Comparison of ENCODE assay signal across 11 mouse cellular contexts in the genomic region with DNA sequence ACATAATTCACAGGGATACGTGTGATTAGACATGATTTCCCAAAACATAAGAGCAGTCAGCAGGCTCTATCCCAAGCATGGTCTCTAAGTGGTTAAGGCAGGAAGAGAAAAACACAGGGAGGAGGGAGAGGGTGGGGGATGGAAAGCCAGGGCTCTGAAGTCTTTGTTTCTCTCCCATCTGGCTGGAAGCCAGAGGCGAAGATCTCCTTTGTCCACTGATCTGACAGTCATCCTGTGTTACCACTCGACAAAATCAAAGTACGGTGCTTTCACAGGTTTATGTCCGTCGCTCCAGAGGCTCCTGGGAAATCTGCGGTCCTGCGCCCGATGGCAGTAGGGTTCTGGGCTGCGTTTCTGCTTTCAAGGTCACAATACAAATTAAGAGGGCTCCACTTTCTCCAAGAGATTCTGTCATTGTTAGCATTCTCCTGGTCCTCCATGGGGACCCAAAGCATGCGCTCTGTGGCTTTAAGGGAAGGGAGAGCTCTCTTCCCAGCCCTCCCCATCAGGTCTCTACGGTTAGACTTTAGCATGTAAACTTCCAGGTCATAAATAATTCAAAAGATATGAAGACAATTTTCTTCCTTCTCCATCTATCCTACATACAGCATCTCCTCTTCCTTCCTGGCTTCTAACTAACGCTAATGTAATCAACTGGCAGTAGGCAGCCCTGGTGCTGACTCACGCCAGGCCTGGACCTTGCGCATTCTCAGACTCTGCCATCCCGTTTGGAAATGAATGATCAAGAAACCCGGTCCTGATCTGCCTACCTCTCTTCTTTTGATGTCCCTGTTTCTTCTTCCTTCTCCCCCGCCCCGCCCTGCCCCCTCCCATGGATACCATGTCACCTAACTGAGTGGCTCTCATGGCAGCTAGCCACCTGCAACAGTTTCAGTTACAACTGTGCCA.
A peak's percentile ranks its signal among the peaks of the same experiment; 100 is the strongest.
DNase-seq lines count a peak whose midpoint lies in the region; ATAC-seq lines count a peak whose summit lies in the region.
"Had no signal": no experiment of that assay in that cellular context is flagged by ENCODE, and none has a peak within 500 bp of the region (broad histone marks: within the 10 kb centered on the region; RNA-seq: fewer than 3 reads in every experiment).

No protein-coding gene starts in this region.

- no peaks in the 10 kb centered on the region for H3K36me3 ChIP-seq in forebrain, embryonic 10.5 days (replicated peaks)
- H3K36me3 ChIP-seq in hindbrain, embryonic 14.5 days (replicated peaks; ENCODE audit: control insufficient read depth, insufficient read depth) = no peaks in the 10 kb centered on the region
- H3K36me3 ChIP-seq in midbrain, embryonic 12.5 days = no peaks in the 10 kb centered on the region
- H3K36me3 ChIP-seq: embryonic facial prominence, embryonic 15.5 days; liver, embryonic 15.5 days had no signal

- 81% methylated on average over 19 of the region's 19 CpGs for WGBS in forebrain, embryonic 10.5 days
- WGBS in hindbrain, embryonic 14.5 days = 38% methylated on average over 19 of the region's 19 CpGs
- WGBS in midbrain, embryonic 12.5 days = 62% methylated on average over 19 of the region's 19 CpGs

- H3K4me1 ChIP-seq in forebrain, embryonic 10.5 days = peaks cover 56% of the 10 kb centered on the region
- H3K4me1 ChIP-seq in hindbrain, embryonic 14.5 days (replicated peaks; ENCODE audit: control insufficient read depth, insufficient read depth, low read length) = peaks cover 51% of the 10 kb centered on the region
- peaks cover 43% of the 10 kb centered on the region for H3K4me1 ChIP-seq in midbrain, embryonic 12.5 days
- H3K4me1 ChIP-seq: liver, embryonic 15.5 days had no signal

- no peak overlapping the region for H3K4me3 ChIP-seq in forebrain, embryonic 10.5 days
- H3K4me3 ChIP-seq in hindbrain, embryonic 14.5 days (replicated peaks; ENCODE audit: low read length) = no peak overlapping the region
- H3K4me3 ChIP-seq in midbrain, embryonic 12.5 days = no peak overlapping the region
- H3K4me3 ChIP-seq: embryonic facial prominence, embryonic 15.5 days; liver, embryonic 15.5 days had no signal

- peak overlapping the region; percentile 27; the same call in 1 of the 2 replicates for H3K4me2 ChIP-seq in hindbrain, embryonic 14.5 days (replicated peaks)
- H3K4me2 ChIP-seq in midbrain, embryonic 12.5 days (replicated peaks) = peak overlapping the region; percentile 19; the same call in 1 of the 2 replicates
- H3K4me2 ChIP-seq: embryonic facial prominence, embryonic 15.5 days; liver, embryonic 15.5 days had no signal

- H3K27ac ChIP-seq in forebrain, embryonic 10.5 days = peak overlapping the region; percentile 77
- H3K27ac ChIP-seq in hindbrain, embryonic 14.5 days = peak overlapping the region; percentile 70
- H3K27ac ChIP-seq in midbrain, embryonic 12.5 days (replicated peaks) = peak overlapping the region; percentile 79
- H3K27ac ChIP-seq: embryonic facial prominence, embryonic 15.5 days; liver, embryonic 15.5 days had no signal

- no peaks in the 10 kb centered on the region for H3K9me3 ChIP-seq in forebrain, embryonic 10.5 days
- H3K9me3 ChIP-seq in hindbrain, embryonic 14.5 days (ENCODE audit: control insufficient read depth, low read length) = no peaks in the 10 kb centered on the region
- H3K9me3 ChIP-seq in midbrain, embryonic 12.5 days = no peaks in the 10 kb centered on the region
- H3K9me3 ChIP-seq: embryonic facial prominence, embryonic 15.5 days; liver, embryonic 15.5 days had no signal

- H3K9ac ChIP-seq in hindbrain, embryonic 14.5 days = 0 out of 2 replicates have a peak overlapping the region, but pooled peaks have one; percentile 22
- no peak overlapping the region for H3K9ac ChIP-seq in midbrain, embryonic 12.5 days (replicated peaks)
- H3K9ac ChIP-seq: embryonic facial prominence, embryonic 15.5 days; liver, embryonic 15.5 days had no signal

- peak; percentile 53; the same call in 1 of the 2 replicates for ATAC-seq in hindbrain, embryonic 14.5 days (ENCODE audit: low FRiP score)
- peak; percentile 46; the same call in 1 of the 2 replicates for ATAC-seq in midbrain, embryonic 12.5 days (ENCODE audit: low FRiP score, low read depth)

- no peaks in the 10 kb centered on the region for H3K27me3 ChIP-seq in forebrain, embryonic 10.5 days (ENCODE audit: poor library complexity, severe bottlenecking)
- no peaks in the 10 kb centered on the region for H3K27me3 ChIP-seq in hindbrain, embryonic 14.5 days (ENCODE audit: control insufficient read depth, insufficient read depth, low read length)
- H3K27me3 ChIP-seq in midbrain, embryonic 12.5 days = 0 out of 2 replicates have a peak, but pooled peaks cover 1% of the 10 kb centered on the region
- H3K27me3 ChIP-seq: CH12.LX; embryonic facial prominence, embryonic 15.5 days; liver, embryonic 15.5 days had no signal

- DNase-seq in gastrocnemius, adult 18-20 months (ENCODE audit: low spot score) = peak; percentile 3
- no peak for DNase-seq in gastrocnemius, adult 8-10 months (ENCODE audit: low spot score in 2 of 2)
- peak; percentile 50 for DNase-seq in R1 (ENCODE audit: low read depth, low spot score)
- DNase-seq in forebrain, embryonic 10.5 days (ENCODE audit: extremely low spot score, low spot score) = no peak
- DNase-seq in hindbrain, embryonic 14.5 days (ENCODE audit: low spot score) = peak; percentile 76
- no peak for DNase-seq in yolk sac, embryonic 10.5 days (ENCODE audit: low spot score)
- no peak for DNase-seq in urinary bladder, adult 18-20 months (ENCODE audit: low spot score in 2 of 2)

Comparison
In these comparisons a context has a peak if more than half of its experiments do, and no peak if none do; other contexts are left out.
1. DNase-seq: peak in gastrocnemius, adult 18-20 months (single experiment), R1 (single experiment) and hindbrain, embryonic 14.5 days (single experiment); none in gastrocnemius, adult 8-10 months (0 of 2), forebrain, embryonic 10.5 days (single experiment), yolk sac, embryonic 10.5 days (single experiment) and urinary bladder, adult 18-20 months (0 of 2).
2. Peak in every context shown above with its lines, with median percentiles within 50 percentile points of each other: H3K27ac ChIP-seq.